Mouse (Mus musculus) gastrocnemius, adult 18-20 months (tissue): ENCODE data around the gene Gm4131. TPM values are rescaled to one million over a fixed set of nuclear protein-coding genes. Genes with fewer than 3 reads are reported as not detected.

Experiments used
- total RNA-seq, 2 experiments: library from RNA; stranded (reverse); gene quantifications; 2 replicates each; pipeline ENCODE4 v1.2.3; 2021

Gm4131 gene
- total RNA-seq, 2 experiments from 2014 or later, result not detected

Other genes starting within 250 kb of the Gm4131 start
- not detected for gene Gucy1b2, start 110.6 kb downstream of the Gm4131 start, total RNA-seq
- 1 to 10 TPM; 2.2 to 2.9 TPM for gene Fam124a, start 11.2 kb downstream of the Gm4131 start, total RNA-seq
- not detected for gene Serpine3, start 96.7 kb upstream of the Gm4131 start, total RNA-seq
- gene Ints6, start 194.2 kb upstream of the Gm4131 start, total RNA-seq, result 10 to 100 TPM; 12.4 to 13.2 TPM